Mouse (Mus musculus) kidney, postnatal 14 days (tissue): ENCODE data around the gene Ssmem1.

Experiments used
- DNase-seq: peaks from one replicate; pipeline ENCODE4 v3.0.0; 2022; ENCODE audit warnings: mixed read lengths

The Ssmem1 gene

GRCm38 (mm10) chr6:30509265-30510239 is at the start of gene Ssmem1, which contains the start of gene Tmem209:
Gene Ssmem1, plus strand, starts transcription at chr6:30509849.
Gene Tmem209, minus strand, starts transcription at chr6:30509783.
- peak; percentile 99 for DNase-seq

- DNase-seq, result peak; percentile 63
These were observed 48.8 kb upstream of the Ssmem1 start for GRCm38 (mm10) chr6:30460750-30461446.

GRCm38 (mm10) chr6:30461755-30462344 is 47.8 kb upstream of the Ssmem1 start:
- DNase-seq, result no peak

GRCm38 (mm10) chr6:30462822-30463221 is 46.8 kb upstream of the Ssmem1 start:
- no peak for DNase-seq

GRCm38 (mm10) chr6:30465586-30465985 is 44.1 kb upstream of the Ssmem1 start:
- DNase-seq, result no peak

GRCm38 (mm10) chr6:30468058-30468457 is 41.6 kb upstream of the Ssmem1 start:
- no peak for DNase-seq

- DNase-seq, result peak; percentile 71
These were observed 41.0 kb upstream of the Ssmem1 start for GRCm38 (mm10) chr6:30468684-30469083.

GRCm38 (mm10) chr6:30469370-30469769 is 40.3 kb upstream of the Ssmem1 start:
- DNase-seq, result no peak

GRCm38 (mm10) chr6:30471706-30472105 is 37.9 kb upstream of the Ssmem1 start:
- DNase-seq, result no peak

- DNase-seq, result no peak
These were observed 33.5 kb upstream of the Ssmem1 start for GRCm38 (mm10) chr6:30476025-30476765.

- no peak for DNase-seq
These were observed 32.4 kb upstream of the Ssmem1 start for GRCm38 (mm10) chr6:30477210-30477714.

GRCm38 (mm10) chr6:30477784-30478183 is 31.9 kb upstream of the Ssmem1 start:
- DNase-seq, result no peak

GRCm38 (mm10) chr6:30479418-30479817 is 30.2 kb upstream of the Ssmem1 start:
- DNase-seq, result no peak

GRCm38 (mm10) chr6:30482908-30483307 is 26.7 kb upstream of the Ssmem1 start:
- DNase-seq, result no peak

- DNase-seq, result no peak
These were observed 23.1 kb upstream of the Ssmem1 start for GRCm38 (mm10) chr6:30486504-30486903.

GRCm38 (mm10) chr6:30499049-30499448 is 10.6 kb upstream of the Ssmem1 start:
- no peak for DNase-seq

- no peak for DNase-seq
These were observed 825 bp upstream of the Ssmem1 start for GRCm38 (mm10) chr6:30508824-30509223.

- DNase-seq, result no peak
These were observed 642 bp downstream of the Ssmem1 start for GRCm38 (mm10) chr6:30510291-30510690.

GRCm38 (mm10) chr6:30514242-30514641 is 4.6 kb downstream of the Ssmem1 start:
- DNase-seq, result no peak

GRCm38 (mm10) chr6:30520400-30520799 is 10.8 kb downstream of the Ssmem1 start:
- no peak for DNase-seq

GRCm38 (mm10) chr6:30525456-30526332 is 16.0 kb downstream of the Ssmem1 start:
- DNase-seq, result peak; percentile 21
